Mouse (Mus musculus) neural tube, embryonic 10.5 days (tissue): ENCODE measurements around the gene Zfp784.

ENCODE experiments used
- DNase-seq: peaks from one replicate; pipeline ENCODE4 v3.0.0-alpha.2; 2017; ENCODE audit warnings: low spot score; ENCODE audit errors: extremely low spot score

Zfp784 gene

GRCm38 (mm10) chr7:5057804-5058203, 19.6 kb upstream of the Zfp784 start:
- peak; percentile 31 for DNase-seq

GRCm38 (mm10) chr7:5057381-5057780, 19.1 kb upstream of the Zfp784 start:
- DNase-seq, result no peak

- peak; percentile 40 for DNase-seq
Observed at GRCm38 (mm10) chr7:5056651-5057263, 18.5 kb upstream of the Zfp784 start.

GRCm38 (mm10) chr7:5053456-5054179, 15.4 kb upstream of the Zfp784 start:
- peak; percentile 53 for DNase-seq

- no peak for DNase-seq
Observed at GRCm38 (mm10) chr7:5052931-5053343, 14.7 kb upstream of the Zfp784 start.

- no peak for DNase-seq
Observed at GRCm38 (mm10) chr7:5052438-5052837, 14.2 kb upstream of the Zfp784 start.

GRCm38 (mm10) chr7:5051193-5052192, 13.2 kb upstream of the Zfp784 start, which contains the start of gene Zfp580:
Gene Zfp580 (plus strand): TSS chr7:5051538.
- peak; percentile 88 for DNase-seq

GRCm38 (mm10) chr7:5047313-5047712, 9.1 kb upstream of the Zfp784 start:
- DNase-seq, result no peak

- no peak for DNase-seq
Observed at GRCm38 (mm10) chr7:5046112-5046511, 7.9 kb upstream of the Zfp784 start.

- DNase-seq, result no peak
Observed at GRCm38 (mm10) chr7:5044981-5045380, 6.7 kb upstream of the Zfp784 start.

GRCm38 (mm10) chr7:5038940-5039339, 694 bp upstream of the Zfp784 start:
- DNase-seq, result no peak

GRCm38 (mm10) chr7:5037467-5037866, 779 bp downstream of the Zfp784 start:
- no peak for DNase-seq

GRCm38 (mm10) chr7:5037026-5037425, 1.2 kb downstream of the Zfp784 start:
- no peak for DNase-seq

- no peak for DNase-seq
Observed at GRCm38 (mm10) chr7:5036136-5036535, 2.1 kb downstream of the Zfp784 start.

- no peak for DNase-seq
Observed at GRCm38 (mm10) chr7:5035628-5036027, 2.6 kb downstream of the Zfp784 start.

GRCm38 (mm10) chr7:5033818-5034217, 4.4 kb downstream of the Zfp784 start, which contains the start of gene 4632433K11Rik:
Gene 4632433K11Rik (plus strand): TSS chr7:5034118.
- DNase-seq, result no peak

GRCm38 (mm10) chr7:5031496-5031895, 6.8 kb downstream of the Zfp784 start:
- no peak for DNase-seq

- DNase-seq, result no peak
Observed at GRCm38 (mm10) chr7:5030554-5031275, 7.5 kb downstream of the Zfp784 start.

GRCm38 (mm10) chr7:5029946-5030345, 8.3 kb downstream of the Zfp784 start:
- no peak for DNase-seq

GRCm38 (mm10) chr7:5029543-5029942, 8.7 kb downstream of the Zfp784 start:
- no peak for DNase-seq

- no peak for DNase-seq
Observed at GRCm38 (mm10) chr7:5021197-5021596, 17.0 kb downstream of the Zfp784 start.
